Mouse (Mus musculus): Measurements from ENCODE around the gene Slc25a21.

DNA sequence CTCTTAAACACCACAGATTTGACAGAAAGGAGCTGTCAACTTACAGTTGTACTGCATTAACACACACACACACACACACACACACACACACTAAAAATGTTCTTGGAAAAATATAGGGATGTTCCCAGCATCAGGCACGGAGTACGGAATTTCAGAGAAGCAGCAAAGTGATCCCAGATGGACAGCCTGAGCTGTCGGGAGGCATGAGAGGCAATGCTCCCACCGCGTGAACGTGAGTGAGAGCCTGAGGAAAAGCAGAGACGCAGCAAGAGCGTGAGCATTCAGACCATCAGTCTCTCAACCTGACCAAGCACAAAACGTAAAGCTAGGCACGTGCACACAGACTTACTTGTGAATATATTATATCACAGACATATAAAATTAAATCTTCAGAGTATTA is 81.8 kb downstream of the Slc25a21 start:
- no peak for TF ChIP-seq EP300 (IDR thresholded peaks at IDR 0.05; ENCODE audit: low read depth)
- no peak for TF ChIP-seq CTCF (IDR thresholded peaks at IDR 0.05; ENCODE audit: low read depth)

Measured in liver, postnatal 0 days (tissue).